Mouse (Mus musculus) forebrain, embryonic 11.5 days (tissue): ENCODE results near the gene Itga3. TPM values are rescaled to one million over a fixed set of nuclear protein-coding genes. Genes with fewer than 3 reads are reported as not detected.

Experiments
- ATAC-seq: fragments of 200-750 bp; cut with Nextera tagmentation; replicated peaks from 2 replicates; pipeline ENCODE4 v1.8.0; 2017; ENCODE audit warnings: moderate TSS enrichment; ENCODE audit not compliant: low FRiP score
- DNase-seq: peaks from one replicate; pipeline ENCODE4 v3.0.0-alpha.2; 2017; ENCODE audit warnings: low spot score
- H3K27ac ChIP-seq: fragments of 300-500 bp; sonication (generic); 2 replicates; pipeline ENCODE4 v1.5.1; 2014; ENCODE audit warnings: low read depth, low read length
- H3K27me3 ChIP-seq: fragments of 300-500 bp; sonication (generic); 2 replicates; pipeline ENCODE4 v1.6.1; 2014; ENCODE audit warnings: mild to moderate bottlenecking, low read length, mixed read lengths; ENCODE audit not compliant: control insufficient read depth, insufficient read depth
- H3K36me3 ChIP-seq: fragments of 300-500 bp; sonication (generic); 2 replicates; pipeline ENCODE4 v1.6.1; 2014; ENCODE audit warnings: mild to moderate bottlenecking, low read length, moderate library complexity, mixed read lengths; ENCODE audit not compliant: control insufficient read depth, insufficient read depth
- H3K4me1 ChIP-seq: fragments of 300-500 bp; sonication (generic); replicated peaks from 2 replicates; pipeline ENCODE4 v1.6.1; 2014; ENCODE audit warnings: low read length, mixed read lengths; ENCODE audit not compliant: control insufficient read depth, insufficient read depth
- H3K4me2 ChIP-seq: fragments of 300-500 bp; sonication (generic); 2 replicates; pipeline ENCODE4 v1.6.1; 2014; ENCODE audit warnings: low read depth, mild to moderate bottlenecking, low read length, moderate library complexity, mixed read lengths; ENCODE audit not compliant: severe bottlenecking
- H3K4me3 ChIP-seq: fragments of 300-500 bp; sonication (generic); 2 replicates; pipeline ENCODE4 v1.5.1; 2014; ENCODE audit warnings: low read depth, low read length
- H3K9ac ChIP-seq: fragments of 300-500 bp; sonication (generic); 2 replicates; pipeline ENCODE4 v1.6.1; 2014; ENCODE audit warnings: low read length
- H3K9me3 ChIP-seq: fragments of 300-500 bp; sonication (generic); 2 replicates; pipeline ENCODE4 v1.6.1; 2016; ENCODE audit warnings: low read length, mixed read lengths; ENCODE audit not compliant: control insufficient read depth
- WGBS: fragments of 180-500 bp; shearing (Covaris S2); extraction: QIAGEN DNeasy Blood & Tissue Kit; methylation state at CpG from one replicate; pipeline ENCODE4 v1.1.7; 2014; 5-methylcytosine and 5-hydroxymethylcytosine counted together
- polyA plus RNA-seq: library from polyadenylated mRNA; unstranded; fragments of >200 nt; fragmentation: Nextera tagmentation; extraction: Ambion mirVana; gene quantifications from 2 replicates; pipeline ENCODE4 v1.2.1, GENCODE M21; 2014

The Itga3 gene
- polyA plus RNA-seq, 1 experiment from 2014 or later: 4.4 TPM

DNA sequence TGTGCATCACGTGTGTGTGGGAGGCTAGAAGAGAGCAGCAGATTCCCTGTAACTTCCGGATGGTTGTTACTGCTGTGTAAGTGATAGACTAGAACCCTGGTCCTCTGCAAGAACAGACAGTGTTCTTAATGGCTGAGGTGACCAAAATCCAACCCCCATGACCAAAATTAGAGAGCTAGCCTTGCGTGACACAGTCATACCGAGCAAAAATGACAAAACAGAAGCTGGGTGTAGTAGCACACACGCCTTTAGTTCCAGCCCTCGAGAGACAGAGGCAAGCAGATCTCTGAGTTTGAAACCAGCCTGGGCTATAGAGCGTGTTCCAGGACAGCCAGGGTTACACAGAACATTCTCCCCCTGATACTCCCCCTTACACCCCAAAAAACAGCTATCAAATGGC lies 33.5 kb upstream of the Itga3 start:
- DNase-seq (no peak), ATAC-seq (no peak)
- Histone ChIP-seq H3K9ac (no peak overlapping the region), H3K4me3 (no peak overlapping the region), H3K4me1 (peaks cover 6% of the 10 kb centered on the region; the same call in 1 of the 2 replicates), H3K36me3 (no peaks in the 10 kb centered on the region), H3K4me2 (no peak overlapping the region), H3K27ac (no peak overlapping the region), H3K27me3 (no peaks in the 10 kb centered on the region), H3K9me3 (no peaks in the 10 kb centered on the region)
- WGBS: 86% methylated on average over 7 of the region's 7 CpGs

DNA sequence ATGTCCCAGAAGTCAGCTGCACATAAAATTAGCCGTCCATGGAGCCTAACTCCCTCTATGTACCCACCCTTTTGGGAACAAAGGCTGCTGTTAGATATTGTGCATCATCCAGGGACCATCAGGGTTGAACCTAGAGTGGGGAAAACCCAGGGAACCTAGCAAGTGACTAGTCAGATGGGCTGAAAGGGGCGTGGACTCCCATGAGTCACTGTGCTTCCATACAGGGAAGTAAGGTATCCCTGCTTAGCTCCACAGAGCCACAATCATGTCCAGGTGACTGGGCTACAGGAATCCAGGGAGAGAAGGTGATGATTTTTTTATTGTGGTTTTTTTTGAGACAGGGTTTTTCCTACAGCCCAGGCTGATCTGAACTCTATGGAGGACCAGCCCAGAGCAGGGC lies 32.4 kb upstream of the Itga3 start:
- Histone ChIP-seq H3K9ac (no peak overlapping the region), H3K36me3 (no peaks in the 10 kb centered on the region), H3K4me3 (no peak overlapping the region), H3K9me3 (no peaks in the 10 kb centered on the region), H3K4me1 (peaks cover 6% of the 10 kb centered on the region; the same call in 1 of the 2 replicates), H3K27me3 (no peaks in the 10 kb centered on the region), H3K4me2 (no peak overlapping the region), H3K27ac (no peak overlapping the region)
- DNase-seq (no peak), ATAC-seq (no peak)
- WGBS: 89% methylated on average over 2 of the region's 2 CpGs

DNA sequence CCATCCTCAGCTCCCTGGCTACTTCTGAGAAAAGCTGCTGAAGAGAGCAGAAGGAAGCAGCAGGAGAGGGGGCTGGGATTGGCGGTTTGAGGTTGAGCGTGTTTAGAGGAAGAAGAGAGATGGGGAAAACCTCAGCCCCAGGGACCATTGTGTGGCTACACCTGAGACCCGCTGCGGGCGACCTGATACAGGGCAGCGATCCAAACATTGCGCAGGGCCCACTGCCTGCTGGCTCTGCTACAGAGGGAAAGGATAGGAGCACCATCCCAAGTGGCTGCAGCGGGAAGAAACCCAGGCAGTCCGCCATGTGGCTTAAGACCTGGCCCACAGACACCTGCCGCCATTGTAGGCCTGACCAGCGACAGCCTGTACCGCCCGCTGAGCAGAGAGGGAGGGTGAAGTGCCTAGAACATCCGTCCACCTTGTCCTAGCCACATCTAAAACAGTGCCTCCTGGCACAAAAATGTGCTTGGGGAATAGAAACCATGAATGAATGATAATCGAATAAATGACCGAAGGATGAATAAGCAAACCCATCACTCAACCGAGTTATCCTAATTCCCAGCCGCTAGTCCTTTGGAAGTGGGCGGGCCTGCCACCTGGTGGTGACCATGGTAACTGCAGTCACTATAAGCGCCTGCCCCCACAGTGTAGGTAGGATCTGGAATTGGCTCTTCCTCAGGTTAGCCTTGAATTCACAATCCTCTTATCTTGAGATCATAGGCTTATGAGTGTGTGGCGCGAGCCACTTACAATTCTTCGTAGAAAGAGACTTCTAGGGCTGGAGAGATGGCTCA lies 30.0 kb upstream of the Itga3 start:
- H3K4me1 ChIP-seq: peaks cover 6% of the 10 kb centered on the region; the same call in 1 of the 2 replicates
- H3K27ac ChIP-seq: no peak overlapping the region
- no peak overlapping the region for H3K4me3 ChIP-seq
- ATAC-seq: no peak; the same call in none of the 2 replicates
- DNase-seq: peak; percentile 87
- no peak overlapping the region for H3K9ac ChIP-seq
- H3K4me2 ChIP-seq: 0 out of 2 replicates have a peak overlapping the region, but pooled peaks have one; percentile 11
- WGBS: 36% methylated on average over 23 of the region's 23 CpGs
- H3K36me3 ChIP-seq: no peaks in the 10 kb centered on the region
- H3K27me3 ChIP-seq: no peaks in the 10 kb centered on the region
- H3K9me3 ChIP-seq: no peaks in the 10 kb centered on the region

DNA sequence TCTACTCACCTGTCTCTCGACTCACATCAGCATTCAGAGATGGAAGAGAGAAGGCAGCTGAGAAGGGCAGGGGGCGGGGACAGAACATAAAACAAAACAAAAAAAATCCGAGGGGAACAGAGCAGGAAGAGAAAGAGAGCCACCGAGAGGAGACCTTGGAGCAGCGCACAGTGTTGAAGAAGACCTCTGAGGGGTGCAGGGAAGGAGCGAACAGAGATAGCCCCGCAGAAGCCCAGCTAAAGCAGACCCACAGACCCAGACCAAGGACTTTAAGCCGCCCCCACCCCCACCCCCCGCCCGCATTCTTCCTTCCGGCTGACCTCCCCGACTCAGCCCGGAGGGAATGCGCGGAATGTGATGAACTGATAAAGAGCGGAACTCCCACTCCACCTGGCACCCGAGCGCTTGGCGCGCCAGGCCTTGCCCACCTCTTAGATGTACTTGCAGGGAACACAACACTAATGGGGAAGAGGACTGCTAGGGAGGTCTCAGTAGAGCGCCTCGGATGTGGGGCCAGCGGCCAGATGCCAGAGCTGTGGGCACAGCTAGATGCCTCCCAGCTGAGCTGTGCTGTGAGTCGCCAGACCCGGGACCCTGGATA lies 28.8 kb upstream of the Itga3 start:
- no peaks in the 10 kb centered on the region for H3K27me3 ChIP-seq
- H3K4me2 ChIP-seq: peak overlapping the region; percentile 40; the same call in 1 of the 2 replicates
- no peak overlapping the region for H3K27ac ChIP-seq
- peak overlapping the region; percentile 27; the same call in 1 of the 2 replicates for H3K9ac ChIP-seq
- H3K9me3 ChIP-seq: no peaks in the 10 kb centered on the region
- WGBS: 5% methylated on average over 25 of the region's 25 CpGs
- H3K4me3 ChIP-seq: no peak overlapping the region; the same call in 1 of the 2 replicates
- DNase-seq (no peak), ATAC-seq (no peak)
- H3K36me3 ChIP-seq: no peaks in the 10 kb centered on the region
- peaks cover 6% of the 10 kb centered on the region; the same call in 1 of the 2 replicates for H3K4me1 ChIP-seq

DNA sequence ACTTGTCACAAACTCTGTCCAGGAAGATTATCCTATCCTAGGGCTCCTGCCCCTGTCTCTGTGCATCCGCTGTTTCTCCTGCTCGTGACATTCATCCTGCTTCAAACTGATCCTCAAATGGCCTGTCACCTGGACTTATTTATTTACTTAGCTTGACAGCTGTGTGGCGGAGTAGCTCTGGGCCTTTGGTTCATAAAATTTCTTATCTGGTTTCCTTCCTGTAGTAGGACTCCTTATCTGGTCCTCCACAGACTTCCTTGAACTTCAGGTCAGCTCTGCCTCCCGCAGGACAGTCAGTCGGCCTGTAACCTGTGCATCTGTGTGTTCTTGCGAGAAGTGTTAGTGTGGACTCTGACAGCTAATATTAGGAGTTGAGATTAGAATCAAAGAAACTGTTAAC lies 27.7 kb upstream of the Itga3 start:
- Histone ChIP-seq H3K4me2 (no peak overlapping the region), H3K27ac (no peak overlapping the region), H3K9me3 (no peaks in the 10 kb centered on the region), H3K4me3 (no peak overlapping the region), H3K27me3 (no peaks in the 10 kb centered on the region), H3K4me1 (peaks cover 6% of the 10 kb centered on the region; the same call in 1 of the 2 replicates), H3K36me3 (no peaks in the 10 kb centered on the region), H3K9ac (no peak overlapping the region)
- 79% methylated on average over 6 of the region's 6 CpGs for WGBS
- DNase-seq: no peak
- ATAC-seq: no peak

DNA sequence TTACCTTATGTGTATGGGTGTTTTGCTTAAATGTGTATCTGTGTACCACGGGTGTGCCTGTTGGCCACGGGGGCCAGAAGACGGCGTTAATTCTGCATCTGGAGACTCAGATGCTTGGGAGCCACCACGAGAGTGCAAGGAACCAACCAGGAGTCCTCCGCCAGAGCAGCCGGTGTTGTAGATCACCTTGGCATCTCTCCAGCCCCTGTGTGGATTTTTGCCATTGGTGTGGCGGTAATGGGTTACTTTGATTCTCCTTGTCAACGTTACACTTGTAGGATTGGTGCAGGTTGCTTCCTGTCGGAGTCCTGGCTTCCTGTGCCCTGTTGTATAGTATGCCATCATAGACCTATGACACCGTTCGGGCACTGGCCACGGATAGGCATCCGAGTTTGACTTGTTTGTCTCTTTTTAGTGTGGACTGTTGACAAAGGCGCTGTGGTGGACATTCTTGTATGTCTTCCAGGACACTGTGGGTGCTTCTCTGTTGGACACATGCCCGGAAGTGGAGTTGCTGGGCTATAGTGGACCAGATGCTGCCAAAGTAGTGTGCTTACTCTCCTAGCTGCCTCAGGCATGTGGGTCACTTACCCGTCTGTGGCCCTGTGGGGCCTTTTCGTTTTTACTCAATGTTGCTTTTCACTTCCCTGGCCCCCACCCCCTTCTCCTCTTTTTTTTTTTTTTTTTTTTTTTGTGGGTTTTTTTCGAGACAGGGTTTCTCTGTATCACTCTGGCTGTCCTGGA lies 25.7 kb upstream of the Itga3 start:
- Histone ChIP-seq H3K36me3 (no peaks in the 10 kb centered on the region), H3K4me1 (peaks cover 6% of the 10 kb centered on the region; the same call in 1 of the 2 replicates), H3K9ac (no peak overlapping the region), H3K4me2 (no peak overlapping the region), H3K27ac (no peak overlapping the region), H3K4me3 (no peak overlapping the region), H3K27me3 (no peaks in the 10 kb centered on the region), H3K9me3 (no peaks in the 10 kb centered on the region)
- ATAC-seq (no peak), DNase-seq (no peak)
- 95% methylated on average over 19 of the region's 19 CpGs for WGBS

DNA sequence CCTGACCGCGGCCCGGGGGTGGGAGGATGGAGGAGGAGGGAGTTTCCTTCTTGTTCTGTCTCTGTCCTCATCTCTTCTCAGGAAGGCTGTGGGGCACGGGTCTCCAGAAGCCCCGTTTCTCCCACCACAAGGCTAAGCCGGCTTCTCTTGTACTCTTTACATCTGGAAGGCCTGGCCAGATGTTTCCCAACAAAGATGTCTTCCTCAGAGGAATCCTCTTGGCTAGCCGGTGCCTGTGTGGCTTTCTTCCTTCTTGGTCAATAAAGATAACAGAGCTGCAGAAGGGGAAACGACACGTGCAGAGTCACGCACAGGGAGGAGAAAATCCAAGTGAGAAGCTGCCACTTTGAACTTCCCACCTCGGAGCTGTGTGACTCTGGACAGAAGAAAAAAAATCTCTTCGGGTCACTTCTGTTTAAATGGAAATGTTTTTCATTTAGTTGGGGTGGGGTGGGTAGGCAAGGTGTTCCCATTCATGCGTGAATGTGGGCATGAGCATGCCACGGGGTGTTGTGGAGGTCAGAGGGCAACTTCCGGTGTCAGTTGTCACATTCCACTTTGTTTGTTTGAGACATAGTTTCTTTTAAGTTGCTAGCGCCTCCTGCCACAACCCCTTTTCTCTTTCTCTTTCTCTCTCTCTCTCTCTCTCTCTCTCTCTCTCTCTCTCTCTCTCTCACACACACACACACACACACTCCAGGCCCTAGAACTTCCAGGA lies 24.6 kb upstream of the Itga3 start:
- Histone ChIP-seq H3K4me3 (no peak overlapping the region), H3K27ac (no peak overlapping the region), H3K4me2 (no peak overlapping the region), H3K9ac (no peak overlapping the region), H3K27me3 (no peaks in the 10 kb centered on the region), H3K36me3 (no peaks in the 10 kb centered on the region), H3K4me1 (peaks cover 6% of the 10 kb centered on the region; the same call in 1 of the 2 replicates), H3K9me3 (no peaks in the 10 kb centered on the region)
- ATAC-seq (no peak), DNase-seq (no peak)
- 43% methylated on average over 16 of the region's 16 CpGs for WGBS

DNA sequence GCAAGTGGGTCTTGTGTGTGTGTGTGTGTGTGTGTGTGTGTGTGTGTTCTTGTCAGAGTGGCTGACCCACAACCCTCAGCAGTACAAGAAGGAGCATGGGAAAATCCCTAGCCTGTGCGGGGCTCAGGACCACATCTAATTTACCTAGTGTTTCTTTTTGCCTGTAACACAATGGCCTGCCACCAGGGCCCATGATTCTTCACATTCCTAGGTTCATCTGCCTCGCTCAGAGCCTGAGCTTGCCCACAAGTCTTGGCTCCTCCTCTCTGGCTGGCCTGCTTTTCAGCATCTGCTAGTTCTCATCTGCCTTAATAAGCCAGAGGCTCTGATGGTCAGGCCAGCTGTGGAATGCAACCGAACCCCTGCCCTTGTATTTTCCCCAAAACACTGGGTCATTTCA lies 23.8 kb upstream of the Itga3 start:
- no peaks in the 10 kb centered on the region for H3K9me3 ChIP-seq
- ATAC-seq (no peak), DNase-seq (no peak)
- no peak overlapping the region for H3K4me3 ChIP-seq
- no peaks in the 10 kb centered on the region for H3K27me3 ChIP-seq
- H3K4me1 ChIP-seq: peaks cover 2% of the 10 kb centered on the region; the same call in 1 of the 2 replicates
- H3K36me3 ChIP-seq: no peaks in the 10 kb centered on the region
- H3K27ac ChIP-seq: no peak overlapping the region
- H3K9ac ChIP-seq: no peak overlapping the region
- H3K4me2 ChIP-seq: no peak overlapping the region
- 34% methylated on average over 3 of the region's 3 CpGs for WGBS
